Mouse (Mus musculus): ENCODE results near the gene Ttc27.

Ttc27 gene

DNA sequence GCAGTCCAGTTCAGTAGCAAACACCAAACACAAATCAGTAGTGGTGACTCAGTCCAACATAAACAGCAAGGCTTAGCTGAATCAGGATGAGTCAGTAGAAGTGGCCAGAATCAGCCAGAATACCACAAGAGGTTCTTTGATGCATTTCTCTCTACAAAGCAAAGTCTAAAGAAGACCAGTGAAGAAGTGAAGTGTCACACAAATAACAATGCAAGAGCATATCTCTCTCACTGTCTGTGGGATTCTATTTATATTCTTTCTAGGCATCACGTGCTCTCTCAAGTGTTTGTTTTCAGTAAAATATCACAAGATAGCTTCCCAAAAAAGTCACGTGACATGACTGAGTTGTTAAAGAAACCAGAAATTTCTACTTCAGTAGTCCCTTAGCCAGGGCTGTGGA, 102.2 kb downstream of the Ttc27 start:
- in situ Hi-C loops (cut with MseI, MboI) = loop anchor here in 1 of 2 experiments (10.0 kb wide), 1 partner anchor 185 kb away; the partner anchor contains the start of gene Ltbp1

DNA sequence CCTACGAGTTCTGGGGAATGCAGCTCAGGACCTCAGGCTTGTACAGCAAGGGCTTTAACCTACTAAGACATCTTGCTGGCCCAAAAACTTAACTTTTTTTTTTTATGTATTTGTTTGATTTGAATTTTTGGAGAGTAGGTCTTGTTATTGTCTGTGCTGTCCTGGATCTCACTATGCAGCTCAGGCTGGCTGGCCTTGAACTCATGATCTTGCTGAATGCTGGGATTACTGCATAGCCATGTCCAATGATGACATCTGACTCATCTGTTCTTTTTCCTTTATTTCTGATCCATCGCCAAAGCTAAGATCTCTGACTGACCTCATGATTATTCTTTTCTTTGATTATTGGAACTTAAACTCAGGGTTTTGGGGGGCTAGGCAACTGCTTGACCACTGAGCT, 113.3 kb downstream of the Ttc27 start:
- in situ Hi-C loops (cut with MseI, MboI) = no loop called here

DNA sequence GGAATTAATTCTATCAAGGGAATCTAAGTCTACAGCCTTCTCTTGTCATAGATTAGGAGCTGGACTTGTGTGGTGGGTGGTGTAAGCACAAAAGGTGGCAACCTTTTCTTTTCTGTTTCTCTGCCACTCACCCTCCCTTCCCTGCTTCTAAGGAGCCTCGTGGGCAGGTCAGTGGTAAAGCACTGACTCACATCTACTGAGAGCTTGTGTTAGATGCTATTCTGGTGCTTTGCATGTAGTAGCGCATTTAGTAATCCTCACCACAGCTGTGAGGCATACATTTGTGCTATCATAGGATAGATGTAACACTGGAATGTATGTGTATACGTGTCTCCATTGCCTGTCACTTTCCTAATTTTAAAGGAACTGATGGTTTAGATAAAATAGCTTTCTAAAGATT, 124.2 kb downstream of the Ttc27 start:
- in situ Hi-C loops (cut with MseI, MboI) = no loop called here

DNA sequence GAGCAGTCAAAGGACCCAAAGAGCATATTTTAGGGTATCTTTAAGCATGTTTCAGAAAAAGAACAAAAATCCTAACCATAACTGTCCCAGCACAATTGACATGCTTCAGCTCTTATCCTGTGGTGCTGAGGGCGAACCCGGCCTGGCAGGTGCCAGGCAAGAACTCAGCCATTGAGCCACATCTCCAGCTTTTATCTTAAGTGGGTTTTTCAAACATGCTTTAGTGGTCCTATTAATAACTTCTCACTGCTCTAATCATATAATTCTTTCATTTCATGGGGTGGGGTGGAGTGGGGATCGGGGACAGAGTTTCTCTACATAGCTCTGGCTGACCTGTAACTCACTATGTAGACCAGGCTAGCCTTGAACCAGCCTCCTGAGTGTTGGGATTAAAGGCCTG, 125.1 kb downstream of the Ttc27 start:
- in situ Hi-C loops (cut with MseI, MboI) = no loop called here

DNA sequence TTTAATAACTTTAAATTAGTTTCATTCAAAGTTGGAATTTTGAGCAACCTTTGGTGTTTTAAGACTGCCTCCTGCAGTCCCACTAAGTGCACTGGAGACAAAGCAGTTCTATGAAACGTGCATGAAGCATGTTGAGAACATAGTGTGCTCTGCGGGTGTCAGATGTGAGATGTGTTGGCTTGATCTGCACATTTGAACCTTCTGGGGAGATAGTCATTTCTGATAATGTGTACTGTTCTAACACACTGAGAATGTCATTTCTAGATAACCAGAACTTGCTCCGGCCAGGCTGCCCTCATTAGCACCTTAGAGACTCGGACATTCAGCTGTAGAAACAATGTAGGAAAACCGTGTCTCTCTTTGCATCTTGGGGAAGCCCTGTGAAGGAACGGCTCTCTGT, 126.0 kb downstream of the Ttc27 start:
- in situ Hi-C loops (cut with MseI, MboI) = no loop called here

DNA sequence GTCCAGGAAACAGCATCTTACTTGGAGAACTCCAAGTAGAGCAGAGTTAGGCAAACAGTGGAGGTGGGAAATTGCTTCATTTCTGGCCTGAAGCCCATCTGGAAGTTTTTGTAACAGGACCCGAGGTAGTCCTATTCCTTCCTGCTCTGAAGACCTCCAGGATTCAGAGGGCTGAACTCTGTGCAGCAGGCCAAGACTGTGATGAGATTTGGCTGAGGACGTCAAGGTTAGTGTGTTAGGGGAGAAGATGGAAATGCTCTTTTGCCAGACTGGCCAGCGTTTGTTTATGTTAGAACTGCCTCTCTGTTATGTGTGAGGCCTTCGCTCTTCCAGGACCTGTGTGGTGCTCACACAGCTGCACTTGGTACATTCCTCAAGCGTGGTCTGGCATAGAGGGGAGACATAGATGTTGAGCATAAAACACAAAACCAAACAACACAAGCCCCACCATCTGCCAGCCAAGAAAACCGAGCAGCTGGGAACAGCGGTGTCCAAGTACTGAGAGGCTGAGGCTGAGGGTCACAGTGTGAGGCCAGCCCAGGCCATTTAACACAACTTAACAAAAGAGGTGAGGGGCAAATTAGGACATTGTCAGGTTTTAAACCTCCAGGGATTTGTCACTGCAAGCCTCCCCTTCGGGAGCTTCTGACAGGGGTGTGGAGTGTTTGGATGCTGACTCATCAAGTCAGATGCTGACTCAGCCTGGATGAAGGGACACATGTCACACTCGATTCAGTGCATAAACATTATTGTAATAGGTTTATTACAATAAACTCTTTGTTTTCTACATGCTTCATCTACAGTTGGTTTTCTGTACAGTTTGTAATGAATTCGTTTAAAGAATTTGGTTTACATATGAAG, 128.7 kb downstream of the Ttc27 start:
- in situ Hi-C loops (cut with MseI, MboI) = no loop called here

DNA sequence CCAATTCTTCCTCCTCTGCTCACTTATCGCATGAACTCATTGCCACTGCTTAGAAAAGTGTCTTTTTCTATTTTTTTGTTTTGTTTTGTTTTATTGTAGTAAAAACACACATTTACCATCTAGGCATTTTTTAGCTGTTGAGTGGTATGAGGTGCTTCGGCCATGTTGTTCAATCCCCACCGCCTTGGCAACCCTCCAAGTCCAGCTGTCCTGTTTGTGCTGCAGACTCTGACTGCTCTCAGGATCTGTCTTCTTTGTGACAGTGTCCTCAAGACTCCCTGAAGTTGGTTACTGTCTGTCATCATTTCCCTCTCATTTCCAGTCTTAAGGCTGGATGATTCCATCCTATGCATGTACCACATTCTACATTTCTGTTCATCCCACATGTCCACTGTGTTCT, 132.7 kb downstream of the Ttc27 start:
- in situ Hi-C loops (cut with MseI, MboI) = no loop called here

DNA sequence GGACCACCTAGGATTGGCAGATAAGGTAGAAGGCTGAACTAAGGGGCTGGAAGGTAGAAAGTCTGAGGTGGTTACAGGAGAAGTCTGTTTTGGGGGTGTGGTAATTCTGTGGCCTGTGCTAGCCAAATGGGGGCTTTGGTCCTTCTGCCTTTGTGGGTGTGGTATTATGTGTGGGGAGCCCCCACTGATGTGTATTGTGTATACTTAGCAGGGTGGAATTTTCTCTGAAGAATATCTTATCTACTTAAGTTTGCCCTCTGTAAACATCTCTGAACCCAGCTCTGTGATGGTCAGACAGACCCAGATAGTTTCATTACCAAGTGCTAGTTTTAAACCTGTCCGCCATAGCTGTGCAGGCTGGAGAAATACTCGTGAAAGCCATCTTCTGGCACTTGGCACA, 141.8 kb downstream of the Ttc27 start:
- in situ Hi-C loops (cut with MseI, MboI) = no loop called here

DNA sequence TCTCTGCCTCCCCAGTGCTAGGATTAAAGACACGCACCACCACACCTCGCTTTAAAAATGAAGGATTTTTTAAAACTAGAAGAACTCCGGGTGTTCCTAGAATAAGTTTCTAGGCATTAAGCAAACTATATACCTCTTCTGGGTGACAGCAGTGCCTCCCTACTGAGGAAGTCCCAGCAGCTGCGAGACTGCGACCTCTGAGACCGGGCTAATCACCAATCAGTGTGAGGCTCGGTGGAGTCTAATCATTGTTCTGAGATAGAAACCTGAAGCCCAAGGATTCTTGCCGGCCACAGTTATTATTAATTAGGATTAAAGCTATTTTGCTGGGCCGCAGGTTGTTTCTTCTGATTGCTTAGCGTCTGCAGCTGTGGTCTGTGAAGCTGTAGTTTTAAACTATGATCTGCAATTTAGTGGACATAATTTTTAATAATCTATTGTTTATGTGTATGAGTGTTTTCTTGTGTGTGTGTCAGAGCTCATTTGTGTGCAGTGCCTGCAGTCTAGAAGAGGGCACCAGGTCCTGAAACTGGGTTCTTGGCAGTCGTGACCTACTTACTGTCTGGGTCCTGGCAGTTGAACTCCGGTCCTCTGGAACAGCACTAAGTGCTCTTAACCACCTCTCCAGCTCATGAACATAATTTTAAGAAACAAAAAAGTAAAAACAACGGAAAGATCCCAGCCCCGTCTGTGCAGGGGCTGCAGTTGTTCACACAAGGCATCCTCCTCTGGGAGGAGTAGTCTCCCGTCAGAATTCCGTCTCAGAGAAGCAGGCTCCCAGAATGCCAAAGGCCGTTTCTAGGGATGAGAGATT, 142.9 kb downstream of the Ttc27 start:
- in situ Hi-C loops (cut with MseI, MboI) = no loop called here

DNA sequence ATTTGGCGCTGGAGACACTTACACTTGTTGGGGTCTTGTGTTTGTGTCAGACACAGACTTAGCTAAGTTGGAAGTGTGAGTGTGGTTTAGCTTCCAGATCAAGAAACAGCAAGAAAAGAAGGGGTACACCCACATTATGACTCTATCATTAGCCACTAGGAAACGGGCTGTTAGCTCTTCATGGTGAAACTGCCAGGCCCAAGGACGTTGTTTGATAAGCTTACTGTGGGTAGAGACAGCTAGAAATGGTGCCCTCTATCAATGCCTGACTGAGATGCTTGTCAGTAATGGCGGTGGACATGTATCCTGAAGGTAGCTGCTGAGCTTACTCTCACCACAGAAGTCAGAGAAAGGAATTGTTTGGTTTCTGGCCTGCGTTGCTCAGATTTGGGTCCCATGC, 146.3 kb downstream of the Ttc27 start:
- in situ Hi-C loops (cut with MseI, MboI) = no loop called here

DNA sequence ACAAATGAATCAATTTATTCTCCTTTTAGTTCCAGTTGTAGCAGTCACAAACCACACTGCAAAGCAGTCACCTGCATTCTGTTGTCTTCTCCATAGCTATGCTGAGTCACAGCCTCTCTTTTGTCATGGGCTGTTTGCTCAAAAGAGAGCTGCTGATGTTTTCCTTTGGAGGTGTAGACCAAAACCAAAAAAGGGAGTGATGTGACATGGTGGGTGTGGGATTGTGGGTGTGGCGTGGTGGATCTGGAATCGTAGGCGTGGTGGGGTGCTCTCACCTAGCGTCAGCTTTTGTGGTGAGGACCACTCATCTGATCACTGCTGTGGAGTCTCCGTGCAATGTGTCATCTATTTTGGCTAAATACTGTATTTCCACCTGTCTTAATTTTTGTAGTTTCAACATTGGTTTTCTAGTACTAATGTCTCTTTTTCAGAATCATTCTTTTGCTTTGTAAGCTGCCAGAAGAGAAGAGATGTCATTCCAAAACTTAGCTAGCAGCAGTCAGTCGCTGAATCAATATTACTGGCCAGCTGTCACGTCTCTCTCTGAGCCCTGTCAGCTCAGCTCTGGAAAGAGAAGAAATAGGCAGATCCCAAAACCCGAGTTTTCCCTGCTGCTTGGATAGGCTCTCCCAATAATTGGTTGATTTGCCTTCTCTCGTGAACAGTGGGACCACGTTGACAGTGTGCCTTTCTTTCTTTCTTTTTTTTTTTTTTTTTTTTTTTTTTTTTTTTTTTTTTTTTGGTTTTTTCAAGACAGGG, 147.4 kb downstream of the Ttc27 start:
- in situ Hi-C loops (cut with MseI, MboI) = no loop called here

DNA sequence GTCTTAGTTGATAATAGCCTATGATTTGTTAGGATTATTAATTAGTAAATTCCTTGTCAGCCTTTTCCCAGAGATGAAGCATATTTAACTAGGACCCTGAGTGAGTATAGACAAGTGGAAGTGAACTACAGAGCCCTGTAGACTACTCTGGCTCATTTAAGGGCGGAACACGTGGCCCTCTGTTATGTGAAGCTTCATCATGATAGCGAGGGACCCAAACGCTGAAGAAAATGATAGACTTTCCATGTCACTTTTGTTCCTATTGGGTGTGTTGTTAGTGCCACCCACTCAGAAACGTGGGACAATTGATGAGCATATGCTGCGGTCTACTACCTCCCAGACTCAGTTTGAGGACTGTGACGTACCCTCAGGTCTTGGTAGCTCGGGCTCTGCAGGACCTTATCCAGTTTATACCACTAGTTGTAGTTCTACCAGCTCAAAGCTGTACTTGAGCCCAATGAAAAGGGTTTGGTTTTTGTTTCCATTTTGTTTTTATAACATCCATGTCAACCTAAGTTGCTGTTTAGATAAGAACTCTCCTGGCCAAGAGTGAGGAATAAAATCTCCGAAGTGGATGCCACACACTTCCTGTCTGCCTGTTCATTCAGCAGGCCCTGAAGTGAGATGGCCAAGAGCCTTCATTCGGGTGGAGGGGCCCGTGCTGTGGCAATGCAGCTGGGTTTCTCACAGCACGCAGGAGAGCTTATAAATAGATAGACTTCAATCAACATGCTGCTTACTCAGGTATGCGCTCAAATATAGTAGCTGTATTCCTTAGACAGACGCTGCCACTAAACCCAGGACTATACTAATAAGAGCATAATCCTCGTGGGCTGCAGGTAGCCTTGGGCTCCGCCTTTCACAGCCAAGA, 148.4 kb downstream of the Ttc27 start:
- in situ Hi-C loops (cut with MseI, MboI) = no loop called here

DNA sequence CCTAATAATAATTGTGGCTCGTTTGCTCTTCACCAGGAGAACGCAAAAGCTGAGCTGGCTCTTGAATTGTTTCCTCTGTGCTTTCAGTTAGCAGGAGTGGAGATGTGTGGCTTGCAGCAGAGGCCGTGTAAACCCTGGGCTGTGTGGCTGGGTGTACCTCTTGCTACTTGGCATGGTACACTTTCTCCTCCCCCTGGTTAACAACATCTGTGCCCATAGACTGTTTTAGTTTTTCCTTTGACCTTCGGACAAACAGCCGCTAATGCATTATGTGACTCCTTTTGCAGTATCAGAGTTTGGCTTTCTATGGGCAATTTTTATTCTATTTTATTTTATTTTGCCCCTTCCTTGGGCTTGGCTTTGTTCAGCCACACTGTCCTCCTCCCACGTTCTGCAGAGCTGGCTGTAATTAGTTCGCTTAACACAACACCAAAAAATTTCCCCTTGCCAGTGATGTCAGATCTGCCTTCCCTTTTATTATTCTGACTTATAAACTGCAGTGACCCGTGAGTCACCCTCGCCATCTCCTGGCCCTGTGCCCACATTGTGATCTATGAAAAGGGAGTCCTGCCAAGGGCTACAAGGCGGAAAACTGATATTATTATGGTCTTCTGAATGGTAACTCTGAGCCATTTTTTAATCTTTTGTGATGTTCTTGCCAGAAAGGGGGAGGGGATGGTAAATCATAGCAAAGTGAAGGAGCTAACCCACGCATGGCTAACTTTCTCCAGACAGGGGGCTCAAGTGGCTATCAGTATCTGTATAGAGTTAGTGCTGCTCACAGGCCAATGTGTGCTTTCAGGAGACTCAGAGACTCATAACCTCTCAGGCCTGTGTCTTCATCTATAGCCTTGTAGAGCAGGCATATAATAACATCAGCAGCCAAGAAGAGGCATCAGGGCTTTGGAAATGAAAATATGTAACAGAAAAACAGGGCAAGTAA, 149.3 kb downstream of the Ttc27 start:
- in situ Hi-C loops (cut with MseI, MboI) = no loop called here

DNA sequence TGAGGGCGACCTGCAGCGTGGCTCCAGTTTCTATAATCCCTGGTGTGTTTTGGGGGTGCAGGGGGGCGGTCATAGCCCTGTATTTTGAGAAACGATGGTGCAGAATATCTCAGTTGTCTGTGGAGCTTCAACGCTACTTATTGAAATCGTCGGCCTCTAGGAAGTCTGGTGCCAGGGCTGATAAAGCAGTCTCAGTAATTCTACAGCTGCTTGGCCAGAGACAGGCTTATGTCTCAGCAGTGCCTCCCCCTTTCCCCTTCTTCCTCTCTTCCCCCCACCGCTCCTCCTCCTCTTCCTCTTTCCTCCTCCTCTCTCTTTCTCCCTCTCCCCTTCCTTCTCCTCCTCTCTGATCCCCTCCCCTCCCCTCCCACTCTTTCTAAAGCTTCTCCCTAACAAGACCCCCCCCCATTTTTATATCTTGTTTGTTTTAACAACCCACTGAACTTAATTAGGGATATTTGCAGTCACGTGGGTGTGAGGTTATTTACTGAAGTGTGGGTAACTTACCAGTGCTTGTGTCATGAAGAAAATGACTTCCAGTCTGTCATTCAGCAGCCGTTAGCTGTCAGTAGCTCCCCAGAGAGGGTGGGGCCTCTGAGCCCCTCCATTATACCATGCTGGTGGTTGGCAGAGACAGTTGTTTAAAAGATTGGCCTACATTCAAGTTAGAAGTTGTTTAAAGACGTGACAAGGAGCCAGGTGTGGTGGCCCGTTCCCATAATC, 150.8 kb downstream of the Ttc27 start:
- in situ Hi-C loops (cut with MseI, MboI) = no loop called here

DNA sequence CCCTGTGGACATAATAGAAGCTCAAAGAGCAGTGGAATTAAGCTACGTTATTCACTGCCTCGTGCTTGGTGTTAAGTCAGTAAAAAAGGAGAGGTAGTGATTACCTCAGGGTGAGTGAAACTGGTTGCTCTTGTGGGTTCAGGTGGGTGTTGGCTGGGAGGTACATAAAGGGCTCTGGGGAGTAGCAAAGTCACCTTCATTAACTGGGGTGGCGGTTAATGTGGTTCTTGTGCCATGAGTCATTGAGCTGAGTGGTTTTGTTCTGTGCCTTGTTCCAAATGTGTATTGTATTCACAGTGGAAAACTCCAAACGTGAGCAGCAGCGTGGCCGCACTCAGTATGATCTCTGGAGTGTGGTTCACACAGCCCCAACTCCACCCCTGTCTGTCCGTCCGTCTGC, 152.0 kb downstream of the Ttc27 start:
- in situ Hi-C loops (cut with MseI, MboI) = no loop called here

DNA sequence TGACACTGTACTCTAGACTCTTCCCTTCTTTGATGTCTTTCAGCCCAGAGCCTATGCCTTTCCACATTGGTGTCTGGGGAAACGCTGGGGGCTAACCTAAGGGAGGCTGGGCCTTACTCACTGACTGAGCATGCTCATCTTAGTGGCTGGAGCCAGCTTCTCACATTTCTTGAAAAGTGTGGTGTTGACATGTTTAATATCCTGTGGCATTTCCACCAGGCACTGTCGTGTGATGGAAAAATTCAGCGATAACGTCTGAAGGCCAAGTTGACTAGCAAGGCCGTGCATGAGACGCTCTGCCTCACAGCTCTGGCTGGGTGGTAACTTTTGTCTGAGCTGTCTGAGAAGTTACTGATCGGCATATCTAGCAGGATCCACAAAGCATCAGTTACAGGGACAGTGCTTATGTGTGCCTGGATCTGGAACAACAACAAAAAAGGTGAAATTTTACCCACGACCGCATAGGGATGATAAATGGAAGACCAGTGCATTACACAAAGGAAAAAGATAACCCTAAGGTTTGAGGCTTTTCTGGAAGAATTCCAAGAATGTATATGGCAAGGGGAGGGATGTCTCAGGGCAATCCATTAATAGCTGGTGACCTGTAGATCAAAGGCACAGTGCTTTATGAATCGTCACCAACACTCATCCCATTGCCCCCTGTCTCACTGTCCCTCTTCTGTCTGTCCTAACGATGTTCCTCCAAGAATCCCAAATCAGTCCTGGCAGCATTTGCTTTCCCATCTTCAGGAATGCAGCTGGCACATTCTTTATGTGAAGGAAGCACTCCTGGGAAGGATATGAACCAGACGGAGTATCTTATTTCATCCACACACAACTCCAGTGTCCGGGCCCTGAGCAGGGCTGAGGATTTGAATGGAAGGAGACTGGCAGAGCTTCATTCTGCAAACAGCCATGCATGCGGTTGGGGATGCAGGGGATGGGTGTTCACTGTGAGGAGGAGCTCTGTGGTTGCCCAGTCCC, 152.9 kb downstream of the Ttc27 start:
- in situ Hi-C loops (cut with MseI, MboI) = no loop called here

DNA sequence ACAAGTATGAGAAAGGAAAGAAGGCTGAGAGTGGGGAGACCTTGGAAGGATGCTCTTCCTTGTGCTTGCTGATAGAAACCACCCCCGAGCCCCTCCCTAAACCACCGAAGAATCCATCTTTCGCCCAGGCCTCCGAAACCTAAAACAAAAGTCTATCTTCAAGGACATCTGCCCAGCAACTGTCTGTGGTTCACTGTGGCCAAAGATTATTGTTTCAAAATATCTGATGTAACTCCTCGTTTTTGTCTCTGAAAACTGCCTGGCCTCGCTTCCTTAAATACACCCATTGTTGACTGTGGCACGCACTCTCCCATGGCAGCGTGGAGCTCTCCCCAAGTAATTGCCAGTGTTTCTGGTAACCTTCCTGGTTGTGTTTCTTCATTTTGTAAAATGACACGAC, 155.0 kb downstream of the Ttc27 start:
- in situ Hi-C loops (cut with MseI, MboI) = no loop called here

DNA sequence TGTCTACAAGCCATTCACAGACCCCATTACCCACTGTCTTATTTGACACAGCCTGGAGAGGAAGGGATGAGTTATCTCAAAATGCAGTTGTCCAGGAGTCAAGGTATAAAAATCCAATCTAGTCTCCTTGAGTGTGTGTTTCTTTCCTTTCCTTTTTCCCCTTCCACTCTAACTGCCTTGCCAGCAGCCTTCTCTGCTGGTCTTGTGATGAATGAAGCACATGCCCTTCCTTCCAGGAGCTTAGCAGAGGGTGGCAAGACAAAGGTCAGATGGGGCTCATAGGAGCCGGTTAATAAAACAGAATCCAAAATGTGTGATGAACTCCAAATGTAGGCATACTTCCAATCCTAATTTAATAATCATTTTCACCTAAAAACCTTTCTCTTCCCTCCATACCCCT, 156.2 kb downstream of the Ttc27 start:
- in situ Hi-C loops (cut with MseI, MboI) = no loop called here
